Mouse (Mus musculus) limb, embryonic 14.5 days (tissue): ENCODE measurements around the gene Zfp248. TPM values are rescaled to one million over a fixed set of nuclear protein-coding genes. Genes with fewer than 3 reads are reported as not detected.
A peak's percentile ranks its signal among the peaks of the same experiment; 100 is the strongest.

Experiments
- ATAC-seq: fragments of 200-750 bp; cut with Nextera tagmentation; 2 replicates; pipeline ENCODE4 v1.8.0; 2017; ENCODE audit warnings: low read depth, moderate number of reproducible peaks, moderate TSS enrichment; ENCODE audit not compliant: low FRiP score
- DNase-seq: peaks from one replicate; pipeline ENCODE4 v3.0.0-alpha.2; 2015; ENCODE audit warnings: low spot score
- H3K27ac ChIP-seq: fragments of 300-500 bp; sonication (generic); replicated peaks from 2 replicates; pipeline ENCODE4 v1.5.1; 2014; ENCODE audit warnings: low read depth, mild to moderate bottlenecking, low read length, moderate library complexity, mixed read lengths
- H3K27me3 ChIP-seq: fragments of 300-500 bp; sonication (generic); 2 replicates; pipeline ENCODE4 v1.6.1; 2014; ENCODE audit warnings: low read length, mixed read lengths; ENCODE audit not compliant: control insufficient read depth, insufficient read depth
- H3K36me3 ChIP-seq: fragments of 300-500 bp; sonication (generic); 2 replicates; pipeline ENCODE4 v1.6.1; 2014; ENCODE audit warnings: mild to moderate bottlenecking, low read length, moderate library complexity, mixed read lengths; ENCODE audit not compliant: control insufficient read depth, insufficient read depth
- H3K4me1 ChIP-seq: fragments of 300-500 bp; sonication (generic); 2 replicates; pipeline ENCODE4 v1.6.1; 2014; ENCODE audit warnings: antibody characterized with exemption, low read length, mixed read lengths; ENCODE audit not compliant: control insufficient read depth, insufficient read depth
- H3K4me2 ChIP-seq: fragments of 300-500 bp; sonication (generic); replicated peaks from 2 replicates; pipeline ENCODE4 v1.6.1; 2014; ENCODE audit warnings: low read depth, mild to moderate bottlenecking, low read length, moderate library complexity; ENCODE audit not compliant: severe bottlenecking
- H3K4me3 ChIP-seq: fragments of 300-500 bp; sonication (generic); replicated peaks from 2 replicates; pipeline ENCODE4 v1.5.1; 2014; ENCODE audit warnings: low read length
- H3K9ac ChIP-seq: fragments of 300-500 bp; sonication (generic); 2 replicates; pipeline ENCODE4 v1.6.1; 2014; ENCODE audit warnings: mild to moderate bottlenecking, low read depth, low read length, moderate library complexity; ENCODE audit not compliant: severe bottlenecking
- H3K9me3 ChIP-seq: fragments of 300-500 bp; sonication (generic); 2 replicates; pipeline ENCODE4 v1.6.1; 2016; ENCODE audit warnings: low read length; ENCODE audit not compliant: control insufficient read depth
- POLR2A ChIP-seq: fragments of 200-500 bp; IDR thresholded peaks from 2 replicates; pipeline ENCODE4 v1.8.0; 2012; ENCODE audit warnings: inconsistent platforms, mild to moderate bottlenecking, moderate library complexity, borderline replicate concordance; ENCODE audit not compliant: insufficient read depth, insufficient read length; ENCODE audit errors: extremely low read depth
- WGBS: fragments of 180-500 bp; shearing (Covaris S2); extraction: QIAGEN DNeasy Blood & Tissue Kit; methylation state at CpG from one replicate; pipeline ENCODE4 v1.1.7; 2014; 5-methylcytosine and 5-hydroxymethylcytosine counted together
- polyA plus RNA-seq, 2 experiments: library from polyadenylated mRNA; depleted of rRNA in 1 of 2; stranded (reverse) in 1 of 2; unstranded in 1 of 2; fragments of >200 nt; fragmentation: Nextera tagmentation in 1 of 2; extraction: Ambion mirVana in 1 of 2; gene quantifications; 2 replicates each; pipeline versions ENCODE4 v1.2.1 to v1.2.3; 2012 to 2014

Gene Zfp248
- polyA plus RNA-seq (2012; rRNA removed) (6.0 and 6.2 TPM in 2 replicates), polyA plus RNA-seq (2014; fragmentation: Nextera tagmentation; extraction: Ambion mirVana) (8.4 and 10.6 TPM in 2 replicates)

- WGBS: 2% methylated on average over 43 of the region's 43 CpGs
- Histone ChIP-seq H3K27ac (peak within 1 kb of the TSS; percentile 97), H3K4me2 (peak within 1 kb of the TSS; percentile 75), H3K9ac (peak within 1 kb of the TSS; percentile 95), H3K27me3 (no peaks in the 10 kb centered on the region), H3K4me1 (peaks cover 8% of the 10 kb centered on the region), H3K9me3 (no peaks in the 10 kb centered on the region), H3K36me3 (peaks cover 14% of the 10 kb centered on the region; the same call in 1 of the 2 replicates), H3K4me3 (peak within 1 kb of the TSS; percentile 82)
- TF ChIP-seq POLR2A: peak; percentile 93; the same call in 1 of the 2 replicates
- ATAC-seq (peak; percentile 95), DNase-seq (peak; percentile 90)
Measured at GRCm38 (mm10) chr6:118455042-118455631, at the start of gene Zfp248. Gene Zfp248 (minus strand): TSS chr6:118455528.

GRCm38 (mm10) chr6:118499010-118499409 lies 43.7 kb upstream of the Zfp248 start:
- Histone ChIP-seq H3K36me3 (peaks cover 14% of the 10 kb centered on the region), H3K4me1 (no peaks in the 10 kb centered on the region), H3K4me3 (no peak overlapping the region), H3K9me3 (no peaks in the 10 kb centered on the region), H3K9ac (no peak overlapping the region), H3K27ac (no peak overlapping the region), H3K27me3 (no peaks in the 10 kb centered on the region), H3K4me2 (no peak overlapping the region)
- ATAC-seq (no peak), DNase-seq (no peak)
- no peak for TF ChIP-seq POLR2A
- 79% methylated on average over 7 of the region's 7 CpGs for WGBS

- WGBS: 81% methylated on average over 1 of the region's 1 CpGs
- TF ChIP-seq POLR2A: no peak
- no peak overlapping the region for H3K27ac ChIP-seq
Measured at GRCm38 (mm10) chr6:118482125-118482524, 26.8 kb upstream of the Zfp248 start.

GRCm38 (mm10) chr6:118478957-118479708 lies 23.8 kb upstream of the Zfp248 start, which contains the start of gene Zfp9:
Gene Zfp9 (minus strand): TSS chr6:118479320.
- H3K9me3 ChIP-seq: no peaks in the 10 kb centered on the region
- H3K36me3 ChIP-seq: peaks cover 5% of the 10 kb centered on the region
- peak; percentile 89 for DNase-seq
- H3K27ac ChIP-seq: peak within 1 kb of the TSS; percentile 93
- peak within 1 kb of the TSS; percentile 68 for H3K4me2 ChIP-seq
- WGBS: under 1% methylated on average over 40 of the region's 57 CpGs
- no peaks in the 10 kb centered on the region for H3K27me3 ChIP-seq
- H3K4me3 ChIP-seq: peak within 1 kb of the TSS; percentile 66
- ATAC-seq: peak; percentile 92
- H3K9ac ChIP-seq: peak within 1 kb of the TSS; percentile 91
- H3K4me1 ChIP-seq: peaks cover 9% of the 10 kb centered on the region; the same call in 1 of the 2 replicates
- TF ChIP-seq POLR2A: peak; percentile 72; the same call in 1 of the 2 replicates

More at GRCm38 (mm10) chr6:118482125-118482524, 26.8 kb upstream of the Zfp248 start:
- Histone ChIP-seq H3K4me2 (no peak overlapping the region), H3K27me3 (no peaks in the 10 kb centered on the region), H3K4me1 (peaks cover 7% of the 10 kb centered on the region; the same call in 1 of the 2 replicates), H3K9me3 (no peaks in the 10 kb centered on the region), H3K4me3 (no peak overlapping the region), H3K9ac (no peak overlapping the region), H3K36me3 (no peaks in the 10 kb centered on the region; the same call in 1 of the 2 replicates)
- DNase-seq (no peak), ATAC-seq (no peak)
